Mouse (Mus musculus): ENCODE measurements around the gene Akr1c6. TPM values are rescaled to one million over a fixed set of nuclear protein-coding genes. Genes with fewer than 3 reads are reported as not detected.
"Not testable (repeated sequence)": the region's sequence is repeated elsewhere in the genome, so short reads cannot be mapped to it uniquely, and the experiment has no call there.

Akr1c6 gene
- total RNA-seq (2014; fragmentation: Nextera tagmentation): not detected in 2 replicates
- total RNA-seq (2017): not detected in 2 replicates

DNA sequence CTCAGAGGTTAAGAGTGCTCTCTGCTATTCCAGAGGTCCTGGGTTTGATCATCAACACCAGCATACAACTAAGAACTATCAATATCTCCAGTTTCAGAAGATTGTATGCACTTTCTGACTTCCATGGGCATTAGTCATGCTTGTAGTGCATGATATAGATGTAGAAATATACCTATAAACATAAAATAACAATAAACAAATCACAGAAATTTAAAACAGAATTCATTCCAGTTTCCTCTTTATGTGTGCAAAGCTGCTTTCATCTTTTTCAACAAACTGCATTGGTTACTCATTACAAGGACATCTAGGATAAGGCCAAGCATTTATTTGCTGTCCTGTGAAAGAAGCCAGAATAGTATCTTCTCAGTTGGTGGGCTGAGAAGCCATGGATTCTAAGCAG, at the start of gene Akr1c6:
TSS of gene Akr1c6 (plus strand) at position 301 of the 400 bp plus-strand sequence.
- ATAC-seq (replicated peaks; ENCODE audit: low FRiP score, low TSS enrichment, poor library complexity, severe bottlenecking): no peak

DNA sequence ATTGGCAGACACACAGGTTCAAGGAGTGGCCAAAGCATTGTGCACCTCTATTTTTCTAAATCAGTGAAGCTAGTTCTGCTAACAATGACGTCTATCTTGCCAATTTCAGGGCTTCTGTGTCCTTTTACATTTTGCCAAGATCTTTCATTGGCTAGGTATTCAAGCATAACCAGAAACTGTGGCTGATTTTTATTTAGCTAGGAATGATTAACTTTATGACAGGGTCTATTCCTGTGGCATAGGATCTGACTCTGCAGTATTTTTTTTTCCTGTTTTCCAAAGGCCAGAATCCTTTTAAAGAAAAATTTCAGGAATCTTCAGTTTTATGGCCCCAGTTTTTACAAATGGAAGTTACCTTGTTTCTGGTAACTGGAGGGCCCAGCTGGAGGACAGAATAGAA, 49.2 kb upstream of the Akr1c6 start:
- ATAC-seq (replicated peaks; ENCODE audit: low FRiP score, low TSS enrichment, poor library complexity, severe bottlenecking): no peak

DNA sequence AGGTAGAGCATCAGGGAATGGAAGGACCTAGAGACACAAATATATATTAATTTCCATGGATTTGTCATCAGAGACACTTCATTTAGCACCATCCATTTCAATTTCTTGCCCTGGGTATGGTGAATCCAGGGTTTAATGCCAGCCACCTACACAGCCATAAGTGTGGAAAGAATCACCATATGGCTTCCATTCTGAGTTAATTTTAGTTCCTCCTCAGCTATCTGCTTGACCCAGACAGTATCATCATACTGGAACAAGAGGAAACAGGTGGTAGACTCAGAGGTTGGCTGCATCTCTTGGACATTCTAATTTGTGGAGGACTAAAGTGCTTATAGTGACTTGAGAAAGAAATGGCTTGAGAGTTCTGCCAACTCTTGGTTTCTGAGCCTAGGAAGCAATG, 48.6 kb upstream of the Akr1c6 start:
- no peak for ATAC-seq (replicated peaks; ENCODE audit: low FRiP score, low TSS enrichment, poor library complexity, severe bottlenecking)

DNA sequence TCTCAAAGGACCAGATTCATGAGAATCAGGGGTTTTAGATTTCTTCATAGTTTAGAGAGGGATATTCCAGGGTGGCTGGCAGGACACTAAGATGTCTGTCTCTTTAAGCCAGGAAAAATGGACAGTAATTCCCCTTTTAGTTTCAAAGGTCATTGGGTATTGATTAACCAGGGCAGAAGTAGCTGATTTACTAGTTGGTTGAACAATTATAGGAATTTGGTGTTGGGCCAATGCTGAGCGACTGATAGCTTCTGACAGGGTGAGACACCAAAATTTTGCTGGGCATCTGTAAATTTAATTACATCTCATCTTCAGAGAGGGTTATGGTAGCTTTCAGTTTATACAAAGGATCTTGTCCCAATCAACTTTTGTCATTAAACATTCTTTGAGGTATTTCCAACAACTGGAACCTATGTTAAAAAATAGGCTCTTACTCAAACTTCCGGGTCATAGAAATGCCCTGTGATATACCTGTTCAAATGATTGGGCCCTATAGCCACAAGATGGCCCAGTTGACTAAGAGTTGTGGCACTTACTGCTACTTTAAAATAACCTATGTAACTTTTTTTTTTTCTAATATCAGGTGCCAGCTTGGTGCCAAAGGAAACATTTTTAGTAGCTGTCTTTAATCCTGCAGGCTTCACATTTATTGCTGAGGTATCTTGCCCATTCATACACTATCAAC, 45.2 kb upstream of the Akr1c6 start:
- ATAC-seq (replicated peaks; ENCODE audit: low FRiP score, low TSS enrichment, poor library complexity, severe bottlenecking): no peak

DNA sequence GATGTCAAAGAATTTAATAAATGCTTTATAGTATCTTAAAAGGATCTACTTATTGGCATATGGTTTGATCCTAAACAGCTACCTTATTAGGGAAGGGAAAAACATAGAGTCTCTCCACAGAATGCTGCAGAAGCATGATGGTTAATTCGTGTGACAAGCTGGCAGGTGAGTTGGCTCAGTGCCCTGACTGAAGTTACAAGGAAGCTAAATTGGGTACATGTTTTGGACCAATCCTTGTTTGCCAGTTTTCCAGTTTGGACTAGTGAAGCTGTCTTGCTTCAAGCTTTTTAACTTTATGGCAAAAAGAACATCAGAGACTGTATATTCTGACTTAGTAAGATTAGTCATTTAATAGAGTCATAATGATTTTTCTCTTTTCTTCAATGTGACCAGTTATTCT, 33.7 kb upstream of the Akr1c6 start:
- ATAC-seq (replicated peaks; ENCODE audit: low FRiP score, low TSS enrichment, poor library complexity, severe bottlenecking): not testable (repeated sequence)

DNA sequence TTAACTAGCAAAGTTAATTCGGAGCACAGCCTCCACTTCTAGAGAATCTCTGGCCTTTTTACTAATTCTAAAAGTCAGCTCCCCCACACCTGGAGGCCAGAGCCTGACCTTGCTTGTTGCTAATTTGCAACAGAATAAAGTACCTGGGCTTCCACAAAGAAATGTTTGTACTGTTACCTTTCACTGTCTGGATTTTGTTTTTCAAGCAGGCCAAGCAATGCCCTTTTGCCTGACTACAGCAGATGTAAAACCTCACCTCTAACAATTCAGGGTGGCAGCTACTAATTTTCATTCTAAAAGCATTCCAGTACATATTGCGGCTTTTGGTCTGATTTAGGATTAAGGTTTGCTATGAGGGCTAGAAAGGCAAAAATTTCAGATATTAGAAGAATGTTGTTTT, 33.3 kb upstream of the Akr1c6 start:
- no peak for ATAC-seq (replicated peaks; ENCODE audit: low FRiP score, low TSS enrichment, poor library complexity, severe bottlenecking)

DNA sequence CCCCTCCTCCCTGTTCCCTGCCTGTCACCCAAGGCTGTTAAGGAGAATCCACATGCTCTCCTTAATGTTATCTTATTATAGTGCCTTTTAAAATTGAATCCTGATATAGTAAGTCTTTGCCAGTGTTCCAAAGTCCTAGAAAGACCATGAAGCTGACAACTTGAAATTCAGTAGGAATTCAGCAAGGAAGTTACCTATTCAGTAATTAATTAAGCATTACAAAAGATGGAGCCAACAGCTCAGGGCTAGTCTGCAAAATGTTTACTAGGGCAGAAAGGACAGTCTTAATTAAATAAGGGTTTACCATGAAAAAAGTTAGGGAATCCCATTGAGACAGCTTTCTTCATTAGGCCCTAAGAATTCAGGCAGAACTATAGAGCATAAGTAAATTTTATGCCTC, 31.9 kb upstream of the Akr1c6 start:
- no peak for ATAC-seq (replicated peaks; ENCODE audit: low FRiP score, low TSS enrichment, poor library complexity, severe bottlenecking)

DNA sequence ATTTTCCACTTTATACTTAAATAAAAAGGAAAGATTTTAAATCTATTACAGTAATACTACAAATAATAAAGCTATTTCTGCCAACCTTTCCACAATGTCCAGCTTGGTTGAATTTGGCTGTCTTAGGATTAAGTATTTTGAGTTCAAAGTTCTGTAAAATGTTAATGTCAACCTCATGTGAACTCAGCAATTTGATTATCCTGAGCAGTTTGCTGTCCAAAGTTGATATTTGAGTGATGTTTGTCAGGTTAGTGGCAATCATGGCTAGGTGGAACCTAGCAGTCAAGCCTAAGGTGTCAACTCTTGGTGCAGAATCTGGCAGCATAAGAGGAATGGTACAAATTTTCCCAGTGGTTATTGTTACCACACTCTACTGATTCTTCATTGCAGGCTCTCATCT, 29.4 kb upstream of the Akr1c6 start:
- no peak for ATAC-seq (replicated peaks; ENCODE audit: low FRiP score, low TSS enrichment, poor library complexity, severe bottlenecking)

DNA sequence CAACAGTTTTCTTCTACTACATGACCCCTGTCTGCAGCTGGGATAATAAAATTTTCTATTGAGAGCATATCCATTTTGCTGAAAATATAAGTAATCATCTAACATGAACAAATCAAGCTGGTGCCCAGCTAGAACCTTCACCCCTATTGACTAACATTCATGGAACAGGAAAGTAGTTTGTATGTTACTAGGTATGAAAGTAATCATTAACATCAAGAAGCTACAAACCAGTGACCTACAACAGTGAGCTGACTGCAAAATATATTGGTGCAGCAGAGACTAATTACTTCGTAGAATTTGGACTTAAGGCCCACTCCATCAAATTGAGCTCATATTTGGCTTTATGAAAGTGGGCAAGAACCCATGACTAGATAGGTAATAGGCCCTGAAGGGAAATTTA, 27.3 kb upstream of the Akr1c6 start:
- no peak for ATAC-seq (replicated peaks; ENCODE audit: low FRiP score, low TSS enrichment, poor library complexity, severe bottlenecking)

DNA sequence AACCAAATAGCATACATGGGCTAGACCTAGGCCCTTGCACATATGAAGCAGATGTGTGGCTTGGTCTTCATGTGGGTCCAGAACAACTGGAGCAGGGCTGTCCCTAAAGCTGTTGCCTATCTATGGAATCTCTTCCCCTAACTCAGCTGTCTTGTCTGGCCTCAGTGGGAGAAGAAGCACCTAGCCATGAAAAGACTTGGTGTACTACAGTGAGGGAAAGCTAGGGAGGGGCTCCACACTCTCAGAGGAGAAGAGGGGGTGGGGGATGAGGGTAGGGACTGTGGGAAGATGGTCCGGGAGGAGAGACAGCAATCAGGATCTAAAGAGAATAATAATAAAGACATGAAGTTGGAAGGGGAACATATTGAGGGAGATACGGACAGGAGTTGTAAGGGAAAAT, 5.5 kb upstream of the Akr1c6 start:
- no peak for ATAC-seq (replicated peaks; ENCODE audit: low FRiP score, low TSS enrichment, poor library complexity, severe bottlenecking)

DNA sequence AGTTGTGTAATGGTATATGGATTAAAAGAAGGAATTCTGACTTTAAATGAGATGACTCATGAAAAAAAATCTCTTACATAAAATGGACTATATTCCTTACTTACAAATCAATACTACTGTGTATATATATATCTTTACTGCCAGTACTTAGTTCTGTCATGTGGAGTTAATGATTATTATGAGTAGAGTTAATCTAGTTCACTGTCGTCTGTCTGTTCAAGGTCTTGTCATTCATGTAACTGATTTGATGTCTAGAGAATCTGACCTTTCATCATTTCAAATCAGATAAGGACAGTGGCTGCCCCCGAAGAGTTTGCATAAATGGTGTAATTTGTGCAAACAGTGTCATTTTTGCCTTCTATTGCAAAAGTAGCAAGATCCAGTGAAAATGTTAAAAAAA, 5.1 kb upstream of the Akr1c6 start:
- no peak for ATAC-seq (replicated peaks; ENCODE audit: low FRiP score, low TSS enrichment, poor library complexity, severe bottlenecking)

DNA sequence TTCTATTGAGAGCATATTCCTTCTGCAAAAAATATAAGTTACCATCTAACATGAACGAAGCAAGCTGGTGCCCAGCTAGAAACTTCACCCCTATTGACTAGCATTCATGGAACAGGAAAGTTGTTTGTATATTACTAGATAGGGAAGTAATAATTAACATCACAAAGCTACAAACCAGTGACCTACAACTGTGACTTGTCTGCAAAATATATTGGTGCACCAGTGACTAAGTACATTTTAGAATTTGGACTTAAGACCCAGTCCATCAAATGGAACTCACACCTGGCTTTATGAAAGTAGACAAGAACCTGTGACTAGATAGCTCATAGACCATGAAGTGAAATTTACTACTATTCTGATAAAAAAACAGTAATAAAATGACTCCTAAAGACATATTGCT, 3.0 kb upstream of the Akr1c6 start:
- ATAC-seq (replicated peaks; ENCODE audit: low FRiP score, low TSS enrichment, poor library complexity, severe bottlenecking): no peak

DNA sequence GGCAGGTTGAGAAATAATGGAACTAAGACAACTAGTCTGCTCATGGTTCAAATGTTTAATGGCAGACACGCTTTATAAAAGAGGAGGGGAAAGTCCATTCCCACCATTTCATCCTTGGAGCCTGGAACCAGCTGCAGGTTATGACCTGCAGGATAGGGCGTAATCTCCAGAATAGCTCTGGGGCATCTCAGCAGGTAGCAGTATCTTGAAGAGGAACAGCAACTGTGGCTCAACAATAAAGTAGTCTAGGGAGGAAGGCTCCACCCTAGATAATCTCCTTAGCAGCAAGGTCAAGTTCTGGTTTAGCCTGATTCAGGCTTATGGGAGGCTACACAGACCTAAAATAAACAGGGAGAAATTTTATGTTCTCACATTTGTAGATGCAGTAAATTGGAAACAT, 31.5 kb downstream of the Akr1c6 start:
- no peak for ATAC-seq (replicated peaks; ENCODE audit: low FRiP score, low TSS enrichment, poor library complexity, severe bottlenecking)

DNA sequence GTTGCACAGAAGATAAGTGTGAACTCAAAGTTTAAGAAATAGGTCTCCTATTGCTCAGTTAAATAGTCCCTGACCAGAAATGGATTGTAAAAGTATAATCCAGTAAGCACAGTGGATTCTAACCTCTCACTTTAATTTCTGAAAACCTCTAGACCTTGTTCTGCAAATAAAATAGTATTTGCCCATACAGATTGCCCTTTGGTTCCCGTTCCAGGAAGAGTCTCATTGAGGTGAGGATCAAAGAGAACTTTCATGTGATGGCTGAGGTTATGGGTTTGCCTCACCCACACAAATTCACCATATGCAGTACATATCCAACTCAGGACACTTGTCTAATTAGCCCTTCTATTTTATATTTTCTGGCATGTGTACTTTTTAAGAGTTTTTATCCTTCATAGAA, 33.8 kb downstream of the Akr1c6 start:
- no peak for ATAC-seq (replicated peaks; ENCODE audit: low FRiP score, low TSS enrichment, poor library complexity, severe bottlenecking)

Other genes with a start within 250 kb of the Akr1c6 start
- 8.3 and 13.6 TPM in 2 replicates for gene Akr1c13, start 243.2 kb upstream of the Akr1c6 start, total RNA-seq (2014; fragmentation: Nextera tagmentation)
- 21.0 and 47.9 TPM in 2 replicates for gene Akr1c13, start 243.2 kb upstream of the Akr1c6 start, total RNA-seq (2017)
- not detected in 2 replicates for gene Akr1c19, start 205.6 kb upstream of the Akr1c6 start, total RNA-seq (2014; fragmentation: Nextera tagmentation)
- not detected in 2 replicates for gene Akr1c19, start 205.6 kb upstream of the Akr1c6 start, total RNA-seq (2017)
- 0.59 TPM in 1 of 2 replicates, not detected in the other for gene Akr1c12, start 154.9 kb upstream of the Akr1c6 start, total RNA-seq (2014; fragmentation: Nextera tagmentation)
- 0.76 TPM in 1 of 2 replicates, not detected in the other for gene Akr1c12, start 154.9 kb upstream of the Akr1c6 start, total RNA-seq (2017)
- gene Akr1c20, start 89.0 kb downstream of the Akr1c6 start, total RNA-seq (2014; fragmentation: Nextera tagmentation): not detected in 2 replicates
- not detected in 2 replicates for gene Akr1c20, start 89.0 kb downstream of the Akr1c6 start, total RNA-seq (2017)
- gene Akr1c21, start 139.8 kb downstream of the Akr1c6 start, total RNA-seq (2014; fragmentation: Nextera tagmentation): not detected in 2 replicates
- not detected in 2 replicates for gene Akr1c21, start 139.8 kb downstream of the Akr1c6 start, total RNA-seq (2017)
- gene Akr1e1, start 174.9 kb downstream of the Akr1c6 start, total RNA-seq (2014; fragmentation: Nextera tagmentation): 18.1 and 44.8 TPM in 2 replicates
- 11.5 and 13.7 TPM in 2 replicates for gene Akr1e1, start 174.9 kb downstream of the Akr1c6 start, total RNA-seq (2017)